Mouse (Mus musculus) adrenal gland, postnatal 4 days (tissue): ENCODE data around the gene Fga. TPM values are rescaled to one million over a fixed set of nuclear protein-coding genes. Genes with fewer than 3 reads are reported as not detected.

Experiments
- total RNA-seq, 2 experiments: library from RNA; stranded (reverse); gene quantifications; 2 replicates each; pipeline ENCODE4 v1.2.3; 2021

Gene Fga
- total RNA-seq, 2 experiments from 2014 or later = 8.3 to 344 TPM

Other genes with a start within 250 kb of the Fga start
- gene Rbm46, start 149.6 kb upstream of the Fga start, total RNA-seq = 1 to 10 TPM; 1.1 to 1.2 TPM
- gene Lrat, start 122.1 kb upstream of the Fga start, total RNA-seq = under 1 TPM; 0.06 to 0.93 TPM
- 100 to 1,000 TPM in 1 of 2 experiments, 1 to 10 TPM in 1; 7.6 to 283 TPM for gene Fgg, start 18.4 kb upstream of the Fga start, total RNA-seq
- gene Fgb, start 23.8 kb downstream of the Fga start, total RNA-seq = 100 to 1,000 TPM in 1 of 2 experiments, 1 to 10 TPM in 1; 4.0 to 144 TPM
- 10 to 100 TPM; 53.2 to 59.1 TPM for gene Plrg1, start 29.4 kb downstream of the Fga start, total RNA-seq
- 1 to 10 TPM; 1.7 to 2.5 TPM for gene Dchs2, start 101.9 kb downstream of the Fga start, total RNA-seq